Mouse (Mus musculus): ENCODE measurements around the gene Fam149b.
A peak's percentile ranks its signal among the peaks of the same experiment; 100 is the strongest.

DNA sequence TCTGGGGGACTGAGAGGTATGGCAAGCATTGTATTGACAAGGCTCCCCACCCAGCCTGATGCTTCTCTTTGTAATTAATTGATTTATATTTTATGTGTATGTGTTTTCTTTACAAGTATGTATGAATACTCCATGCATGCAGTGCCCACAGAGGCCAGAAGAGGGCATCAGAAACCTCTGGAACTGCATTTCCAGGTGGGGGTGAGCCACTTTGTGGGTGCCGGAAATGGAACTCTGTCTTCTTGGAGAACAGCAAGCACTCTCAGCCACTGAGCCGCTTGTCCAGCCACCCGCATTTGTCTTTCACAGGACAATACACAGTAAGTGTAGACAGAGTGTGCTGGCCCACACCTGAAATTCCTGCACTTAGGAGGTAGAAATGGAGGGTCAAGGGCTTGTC is 28.5 kb upstream of the Fam149b start:
- TF ChIP-seq POLR2A (IDR thresholded peaks at IDR 0.05; ENCODE audit: low read depth, low read length) (no peak), CTCF (conservative IDR thresholded peaks at IDR 0.05 in 1 of 2, IDR thresholded peaks at IDR 0.05 in 1 of 2; ENCODE audit: low read depth in 2 of 2, low read length in 2 of 2) (peak; percentile 55 to 63)

All from CH12.LX (cell line).